Mouse (Mus musculus): ENCODE data around the gene Prkra.
A peak's percentile ranks its signal among the peaks of the same experiment; 100 is the strongest.

The Prkra gene

DNA sequence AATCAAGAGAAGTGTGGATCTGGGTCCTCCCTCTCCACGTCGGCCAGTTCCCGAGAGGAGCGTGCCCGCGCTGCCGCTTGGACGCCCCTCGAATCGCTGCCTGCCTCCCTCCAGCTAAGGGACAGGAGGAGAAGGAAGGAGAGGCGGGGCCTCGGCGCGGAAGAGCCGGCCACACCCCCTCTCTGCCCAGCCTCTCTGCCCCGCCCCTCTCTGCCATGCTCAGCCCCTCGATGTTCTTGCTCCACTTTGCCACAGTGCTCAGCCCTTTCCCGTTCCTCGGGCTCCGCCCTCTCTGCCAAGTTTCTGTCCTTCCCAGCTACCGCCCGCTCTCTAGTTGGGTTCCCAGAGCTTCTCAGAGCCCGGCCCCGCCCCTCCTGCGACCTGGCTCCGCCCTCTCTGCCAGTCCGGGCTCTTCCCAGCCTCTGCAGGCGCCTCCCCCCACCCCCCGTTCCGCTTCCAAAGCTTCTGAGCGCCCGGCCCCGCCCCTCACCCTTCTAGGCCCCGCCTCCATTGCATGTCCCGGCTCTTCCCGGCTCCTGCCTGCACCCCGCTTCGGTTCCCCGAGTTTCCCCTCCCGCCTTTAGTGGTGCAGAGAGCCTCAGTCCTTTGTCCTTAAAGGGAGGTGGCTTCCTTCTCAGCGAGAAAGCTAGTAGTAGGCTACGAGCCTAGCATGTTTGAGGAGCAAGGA lies at the start of gene Prkra, which contains the start of gene Pjvk:
Gene Prkra, minus strand, starts transcription at position 133 of the 688 bp plus-strand sequence.
Gene Pjvk, plus strand, starts transcription at position 594 of the 688 bp plus-strand sequence.
- DNase-seq (ENCODE audit: extremely low read depth, low read depth), result peak; percentile 91

DNA sequence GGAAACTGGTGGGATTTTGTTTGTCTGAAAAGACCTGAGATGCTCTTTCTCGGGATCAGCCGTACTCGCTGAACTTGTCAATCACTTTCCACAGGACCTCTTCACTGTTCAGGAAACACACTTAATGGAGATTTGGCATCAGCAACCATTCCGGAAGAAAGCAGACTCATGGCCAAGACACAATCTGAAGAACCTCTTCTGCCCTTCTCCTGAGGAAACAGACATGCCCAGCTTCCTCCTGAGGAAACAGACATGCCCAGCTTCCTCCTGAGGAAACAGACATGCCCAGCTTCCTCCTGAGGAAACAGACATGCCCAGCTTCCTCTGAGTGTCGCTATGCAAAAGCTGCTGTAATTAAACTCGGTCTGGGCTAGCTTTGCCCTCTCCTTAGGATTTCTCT lies 47.5 kb upstream of the Prkra start:
- DNase-seq (ENCODE audit: extremely low read depth, low read depth), result no peak

DNA sequence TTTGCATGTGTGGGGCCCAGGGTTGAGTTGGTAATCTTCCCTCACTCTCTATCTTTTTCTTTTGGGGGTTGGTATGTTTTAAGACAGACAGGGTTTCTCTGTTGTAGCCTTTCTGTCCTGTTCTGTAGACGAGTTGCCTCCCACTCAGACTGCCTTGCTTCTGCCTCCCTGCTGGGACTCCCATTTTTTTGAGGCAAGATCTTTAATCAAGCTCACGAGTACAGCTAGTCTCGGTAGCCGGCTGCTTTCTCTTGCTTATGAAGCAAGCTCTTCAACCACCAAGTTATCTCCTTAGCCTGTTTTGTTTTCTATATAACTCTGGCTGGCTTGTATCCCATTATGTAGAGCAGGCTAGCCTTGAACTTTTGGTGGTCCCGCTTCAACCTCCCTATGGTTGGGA lies 46.0 kb upstream of the Prkra start:
- DNase-seq (ENCODE audit: extremely low read depth, low read depth), result no peak

DNA sequence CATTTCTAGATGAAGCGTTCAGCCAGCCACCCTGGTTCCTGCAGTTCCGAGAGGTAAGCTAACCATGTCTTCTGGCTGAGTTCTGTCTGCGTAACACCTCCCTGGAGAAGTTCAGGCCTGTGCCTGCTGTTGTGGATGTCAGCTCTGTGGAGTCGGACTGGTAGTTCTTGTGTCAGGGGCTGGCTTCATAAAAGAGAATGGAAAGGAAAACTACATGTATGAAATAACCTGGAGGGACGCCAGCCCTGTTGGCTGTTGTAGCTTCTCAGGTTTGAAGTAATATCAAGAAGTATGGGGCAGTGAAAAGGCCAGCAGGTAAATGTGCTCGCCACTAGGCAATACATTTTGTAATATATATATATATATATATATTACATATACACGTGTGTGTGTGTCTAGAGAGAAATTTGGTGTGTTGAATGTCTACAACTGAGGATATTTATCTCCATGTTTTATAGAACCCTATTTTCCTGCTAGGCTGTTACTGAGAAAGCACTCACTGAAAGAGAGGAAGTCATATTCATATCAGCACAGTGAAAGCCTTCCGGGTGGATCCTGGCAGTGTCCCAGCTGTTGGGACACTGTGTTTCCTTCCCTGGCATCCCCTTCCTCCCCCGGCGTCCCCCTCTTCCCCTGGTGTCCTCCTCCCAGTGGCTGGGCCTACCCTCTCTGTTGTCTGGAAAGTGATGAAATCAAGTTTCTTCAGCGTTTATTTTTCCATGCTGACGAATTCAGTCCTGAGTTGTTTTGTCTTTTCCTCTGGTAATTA lies 42.8 kb upstream of the Prkra start:
- peak; percentile 85 for DNase-seq (ENCODE audit: extremely low read depth, low read depth)

DNA sequence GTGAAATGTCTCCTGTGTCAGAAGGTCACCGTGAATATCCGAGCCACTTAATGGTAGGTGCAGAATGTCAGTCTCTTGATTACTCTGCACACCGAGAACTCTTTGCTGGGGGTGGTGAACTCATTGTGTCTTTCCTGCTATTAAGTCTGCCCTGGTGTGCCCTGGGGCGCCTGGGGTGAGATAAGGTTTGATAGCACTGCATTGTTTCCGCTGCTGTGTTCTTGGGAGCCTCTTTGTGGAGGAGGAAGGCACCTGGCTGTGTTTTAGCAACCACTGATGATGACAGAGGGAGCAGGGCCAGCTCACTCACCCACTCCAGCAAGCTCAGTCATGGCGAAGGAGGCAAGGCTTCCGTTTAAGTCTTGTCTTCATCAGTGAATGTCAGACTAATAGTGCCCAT lies 40.3 kb upstream of the Prkra start:
- DNase-seq (ENCODE audit: extremely low read depth, low read depth), result peak; percentile 57

DNA sequence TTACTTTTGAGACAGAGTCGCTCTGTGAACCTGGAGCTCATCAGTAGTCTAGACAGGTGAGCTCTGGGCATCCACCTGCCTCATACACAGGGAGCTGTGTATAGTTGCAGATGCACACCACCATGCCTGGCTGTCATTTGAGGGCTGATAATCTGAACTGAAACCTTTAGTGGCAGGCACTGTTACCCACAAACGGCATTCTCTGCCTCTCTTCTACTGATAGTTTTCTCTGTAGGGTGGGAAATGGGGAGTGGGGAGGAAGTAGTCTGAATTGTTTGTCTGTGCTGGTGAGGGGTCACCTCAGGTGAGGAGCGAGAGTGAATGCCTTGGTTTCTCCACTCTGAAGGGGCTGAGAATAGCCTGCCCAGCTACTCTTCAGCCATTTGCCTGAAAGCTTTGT lies 39.8 kb upstream of the Prkra start:
- no peak for DNase-seq (ENCODE audit: extremely low read depth, low read depth)

DNA sequence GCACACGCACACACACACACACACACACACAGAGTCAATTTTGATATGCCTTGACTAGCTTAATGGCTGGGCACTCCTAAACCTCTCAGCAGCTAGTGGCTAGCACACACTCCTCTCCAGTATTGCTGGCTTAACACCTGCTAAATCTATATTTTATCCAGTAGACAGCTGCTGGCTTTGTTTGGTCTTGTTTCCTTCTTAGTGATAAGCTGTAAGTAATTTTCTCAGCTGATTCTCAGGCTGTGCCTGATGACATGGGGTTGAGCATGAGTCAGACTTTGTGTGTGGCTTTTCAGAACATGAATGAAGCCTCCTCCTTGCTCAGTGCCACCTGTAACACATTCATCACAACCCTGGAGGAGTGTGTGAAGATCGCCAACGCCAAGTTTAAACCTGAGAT lies 39.2 kb upstream of the Prkra start:
- no peak for DNase-seq (ENCODE audit: extremely low read depth, low read depth)

DNA sequence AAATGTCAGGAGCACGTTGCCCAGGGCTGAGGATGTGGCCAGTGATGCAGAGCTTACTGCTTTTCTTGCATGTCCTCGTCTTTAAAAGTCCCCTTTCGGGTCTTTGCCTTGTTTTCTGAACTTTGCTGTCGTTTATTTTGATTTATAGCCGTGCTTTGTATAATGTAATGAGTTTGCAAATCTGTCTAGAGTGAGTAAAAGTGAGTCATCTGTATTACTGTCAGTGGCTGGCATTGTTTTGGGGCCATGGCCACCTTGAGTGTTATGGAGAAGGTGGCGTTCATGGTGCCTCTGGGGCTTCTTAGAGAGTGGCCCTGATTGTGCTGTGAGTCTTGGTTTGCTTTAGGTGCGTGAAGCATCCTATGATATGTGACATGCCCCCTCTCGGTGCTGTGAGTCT lies 34.5 kb upstream of the Prkra start:
- no peak for DNase-seq (ENCODE audit: extremely low read depth, low read depth)

DNA sequence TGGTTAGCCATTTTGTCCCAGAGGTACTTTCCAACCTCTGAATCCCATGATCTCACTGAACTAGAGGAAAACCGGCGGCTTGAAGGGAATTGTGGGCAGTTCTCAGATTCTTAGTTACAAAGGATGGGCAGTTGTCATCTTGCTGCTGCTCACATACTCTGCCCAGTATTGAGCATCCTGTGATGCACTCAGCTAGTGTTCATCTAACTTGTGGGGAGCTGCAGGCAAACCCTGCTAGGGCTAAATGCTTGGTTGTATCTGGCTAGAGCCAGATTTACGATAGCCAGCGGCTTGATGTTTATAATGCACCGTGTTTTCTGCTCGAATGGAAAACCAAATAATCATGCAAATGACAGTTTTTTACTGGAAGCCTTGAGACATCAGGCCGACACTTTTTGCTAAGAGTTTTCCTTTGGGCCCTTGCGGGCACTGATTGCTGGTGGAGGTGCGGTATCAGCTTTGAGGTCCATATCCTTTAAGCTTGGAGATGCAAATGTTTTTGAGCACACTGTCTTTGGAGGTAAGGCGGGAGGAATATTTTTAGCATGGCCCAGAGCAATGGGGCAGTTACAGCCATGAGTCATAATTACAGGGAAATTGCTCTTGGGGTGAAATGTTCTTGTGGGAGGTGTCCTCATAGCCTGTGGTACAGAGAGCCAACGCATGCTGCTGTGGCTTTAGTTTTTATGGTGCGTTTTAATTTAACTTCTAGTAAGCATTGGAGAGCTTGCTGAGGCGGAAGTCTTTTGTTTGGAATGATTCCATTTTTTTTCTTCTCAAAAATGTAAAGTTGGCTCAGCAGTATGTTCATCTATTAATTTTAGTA lies 28.8 kb upstream of the Prkra start:
- DNase-seq (ENCODE audit: extremely low read depth, low read depth), result no peak

DNA sequence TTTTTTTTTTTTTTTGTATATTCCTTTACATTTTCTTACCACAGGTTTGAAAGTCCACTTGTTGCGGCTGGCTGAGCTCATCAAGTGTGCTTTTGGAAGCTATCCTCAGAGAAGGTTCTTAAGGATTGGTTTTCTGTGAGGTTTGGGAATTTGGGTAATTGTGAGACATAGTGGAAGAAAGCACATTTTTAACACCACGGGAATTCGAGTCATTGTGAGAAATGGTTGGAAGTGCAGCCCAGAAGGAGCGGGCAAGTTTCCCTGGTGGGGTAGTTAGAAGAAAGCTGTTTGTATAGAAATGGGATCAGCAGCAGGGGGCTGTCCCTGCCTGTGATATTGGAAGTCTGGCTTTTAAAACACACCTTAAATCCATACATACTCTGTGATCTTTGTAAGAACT lies 28.1 kb upstream of the Prkra start:
- no peak for DNase-seq (ENCODE audit: extremely low read depth, low read depth)

DNA sequence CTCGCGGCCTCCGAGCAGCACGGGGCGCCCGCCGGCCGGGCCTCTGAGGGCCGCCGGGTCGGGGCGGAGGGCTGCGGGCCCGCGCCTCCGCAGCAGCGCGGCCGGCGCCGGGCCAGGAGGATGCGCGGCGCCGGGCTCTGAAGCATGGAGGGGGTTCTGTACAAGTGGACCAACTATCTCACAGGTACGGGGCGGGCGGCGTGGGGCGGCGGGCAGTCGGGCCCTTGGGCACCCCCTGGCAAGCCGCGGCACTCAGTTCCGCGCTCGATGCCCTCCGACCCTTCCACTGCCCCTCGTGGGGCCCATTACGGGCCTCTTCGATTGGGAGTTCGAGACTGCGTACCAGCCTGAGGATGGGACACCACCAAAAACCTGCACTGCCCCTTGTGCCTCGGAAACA lies 27.6 kb upstream of the Prkra start:
- DNase-seq (ENCODE audit: extremely low read depth, low read depth), result no peak

DNA sequence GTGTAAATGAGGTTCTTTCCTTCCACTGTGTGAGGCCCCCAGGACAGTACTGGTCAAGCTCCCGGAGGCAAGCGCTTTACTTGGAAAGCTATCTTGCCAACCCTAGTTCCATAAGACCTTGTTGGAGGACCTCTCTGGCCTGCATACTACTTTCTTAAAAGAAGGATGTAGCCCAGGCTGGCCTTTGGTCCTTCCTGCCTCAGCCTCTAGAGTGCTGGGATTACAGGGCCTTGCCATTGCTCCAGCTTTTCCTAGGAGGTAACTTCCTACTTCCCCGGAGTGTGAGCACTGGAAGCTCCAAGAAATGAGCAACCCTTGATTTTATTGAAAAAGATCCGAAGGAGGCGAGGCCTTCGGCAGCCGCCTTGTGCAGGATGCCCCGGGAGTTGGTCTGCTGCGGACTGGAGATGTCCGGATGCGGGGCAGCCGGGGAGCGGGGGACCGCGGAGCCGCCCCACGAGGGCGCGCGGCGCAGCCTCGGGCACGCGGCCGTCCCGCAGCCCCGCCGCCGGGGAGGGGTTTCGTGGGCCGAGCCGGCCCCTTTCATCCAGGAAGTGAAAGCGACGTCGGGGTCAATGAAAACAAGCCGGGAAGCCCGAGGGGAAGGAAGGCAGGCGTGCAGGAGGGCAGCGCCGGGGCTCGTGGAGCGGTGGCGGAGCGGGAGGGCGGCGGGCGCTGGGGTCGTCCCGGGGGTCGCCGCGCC lies 27.1 kb upstream of the Prkra start, which contains the start of gene Plekha3:
Gene Plekha3, plus strand, starts transcription at position 557 of the 703 bp plus-strand sequence.
- peak; percentile 34 for DNase-seq (ENCODE audit: extremely low read depth, low read depth)

DNA sequence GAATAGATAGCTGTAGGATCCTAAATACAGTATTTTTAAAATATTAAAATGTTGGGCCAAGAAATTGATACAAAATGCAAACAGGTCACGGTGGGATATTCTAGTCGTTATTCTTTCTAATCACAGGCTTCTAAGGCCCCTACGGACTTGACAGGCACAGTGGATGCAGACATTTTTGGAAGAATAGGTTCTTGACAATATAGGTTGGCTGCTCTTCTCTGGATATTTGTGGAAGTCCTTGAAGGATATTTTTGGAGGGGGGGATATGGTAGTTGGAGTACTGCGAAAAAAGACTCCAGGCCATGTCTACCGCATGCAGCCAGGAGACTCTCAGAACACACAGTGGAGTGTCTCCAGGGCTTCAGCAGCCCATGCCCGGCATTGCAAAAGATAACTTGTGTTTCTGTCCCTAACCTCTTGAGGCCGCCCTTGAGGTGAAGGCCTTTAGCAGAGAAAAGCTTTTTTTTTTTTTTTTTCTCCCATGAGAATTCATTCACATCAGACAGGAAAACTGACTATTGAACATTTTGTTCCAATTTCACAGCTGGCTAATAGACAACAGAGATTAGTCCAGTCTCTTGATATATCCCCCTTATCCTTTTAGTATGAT lies 25.8 kb upstream of the Prkra start:
- DNase-seq (ENCODE audit: extremely low read depth, low read depth), result peak; percentile 59

DNA sequence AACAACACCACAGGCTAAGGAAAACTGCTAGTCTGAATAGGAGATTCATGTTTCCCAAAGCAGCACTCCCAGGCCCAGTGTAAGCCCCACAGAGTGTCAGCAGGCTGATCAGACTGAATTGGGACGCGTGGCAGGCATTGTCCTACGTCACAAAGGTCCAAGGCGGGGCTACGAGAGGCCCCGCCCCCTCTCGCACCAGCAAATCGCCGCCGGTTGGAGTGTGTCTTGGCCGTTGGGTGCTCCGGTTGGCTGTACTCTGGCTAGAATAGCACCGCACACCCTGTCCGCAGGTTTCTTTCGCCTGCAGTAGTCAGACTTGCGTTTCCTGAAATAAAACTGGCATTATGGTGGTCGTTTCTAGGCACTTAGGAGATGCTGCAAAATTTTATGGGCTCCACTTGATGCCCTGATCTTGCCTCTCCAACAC lies 25.2 kb upstream of the Prkra start, which contains the start of gene Fkbp7:
Gene Fkbp7, minus strand, starts transcription at position 151 of the 427 bp plus-strand sequence.
- peak; percentile 78 for DNase-seq (ENCODE audit: extremely low read depth, low read depth)

DNA sequence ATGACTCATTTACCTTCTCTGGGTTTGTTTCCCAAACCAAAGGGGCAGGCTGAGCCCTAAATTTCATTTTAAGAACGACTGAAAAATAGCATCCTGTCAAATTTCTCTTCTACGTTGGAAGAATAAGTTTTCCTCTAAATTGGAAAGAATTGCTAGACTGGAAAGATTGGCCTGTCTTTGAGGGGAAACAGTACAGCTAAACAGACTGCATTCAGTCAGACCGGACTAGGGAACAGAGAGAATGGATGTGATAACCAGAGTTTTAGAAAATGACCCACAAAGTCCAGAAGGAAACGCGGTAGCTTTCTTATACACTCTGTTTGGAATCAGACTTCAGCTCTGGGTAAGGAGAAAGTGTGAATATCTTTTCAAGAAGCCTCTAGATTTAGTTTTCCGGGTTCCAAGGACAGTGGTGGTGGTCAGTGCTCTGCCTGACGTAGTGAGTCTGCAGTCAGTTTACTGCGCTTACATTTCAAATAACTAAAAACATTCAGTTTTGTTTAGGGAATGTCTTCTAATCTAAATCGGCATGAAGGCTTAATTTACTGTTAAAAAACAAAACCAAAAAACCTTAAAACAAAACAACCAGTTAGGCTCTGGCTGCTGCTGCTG lies 24.4 kb upstream of the Prkra start:
- DNase-seq (ENCODE audit: extremely low read depth, low read depth), result no peak

DNA sequence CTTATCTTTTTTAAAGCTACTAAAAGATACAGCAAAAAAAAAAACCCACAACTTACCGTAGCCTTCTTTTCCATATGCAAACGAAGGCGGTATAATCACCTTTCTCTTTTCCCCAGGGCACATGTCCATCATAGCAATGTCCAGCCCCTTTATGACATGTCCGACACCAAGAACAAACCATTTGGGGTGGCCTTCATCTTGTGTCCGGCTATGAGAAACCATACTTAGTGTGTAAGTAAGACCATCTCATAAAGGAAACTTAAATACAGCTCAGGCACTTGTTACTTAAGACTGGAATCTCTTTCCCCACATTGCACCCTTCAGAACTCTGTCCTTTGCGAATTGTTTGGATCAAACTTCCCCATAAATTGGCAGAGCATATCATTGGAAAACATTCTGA lies 23.8 kb upstream of the Prkra start:
- DNase-seq (ENCODE audit: extremely low read depth, low read depth), result no peak

DNA sequence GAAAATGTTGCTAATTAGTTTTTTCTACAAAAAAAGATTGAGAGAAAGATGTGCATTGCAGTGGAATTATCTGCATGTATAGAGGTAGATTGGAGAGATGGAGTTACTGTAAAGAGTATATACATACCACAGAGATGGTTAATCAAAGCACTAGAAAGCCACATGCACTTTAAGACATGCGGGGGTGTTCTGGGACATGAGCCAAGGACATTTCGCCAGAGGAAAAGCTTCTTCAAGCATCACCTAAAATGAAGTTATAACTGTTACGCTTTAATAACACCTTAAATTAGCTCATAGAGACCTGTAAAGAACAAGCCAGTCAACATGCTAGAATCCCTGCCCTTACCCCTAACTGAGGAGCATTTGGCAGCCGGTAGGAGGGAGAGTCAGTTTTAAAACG lies 19.4 kb upstream of the Prkra start:
- DNase-seq (ENCODE audit: extremely low read depth, low read depth), result no peak

DNA sequence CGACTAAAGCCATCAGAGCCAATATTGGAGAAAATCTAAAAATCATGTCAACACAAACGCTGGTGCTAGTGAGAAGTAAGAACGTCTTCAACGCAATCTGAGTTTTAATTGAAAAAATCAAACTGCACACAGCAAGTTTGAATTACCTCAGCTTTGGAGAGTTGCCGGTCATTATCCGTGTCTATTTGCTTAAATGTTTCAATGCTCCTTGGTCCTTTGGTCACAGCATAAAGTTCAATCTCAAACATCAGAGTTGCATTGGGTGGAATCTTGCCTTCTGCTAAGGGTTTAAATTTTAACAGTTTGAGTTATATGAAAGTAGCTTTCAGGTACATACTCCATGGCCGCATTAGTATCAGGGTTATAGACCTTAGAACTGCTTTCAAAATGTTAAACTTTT lies 17.7 kb upstream of the Prkra start:
- no peak for DNase-seq (ENCODE audit: extremely low read depth, low read depth)

DNA sequence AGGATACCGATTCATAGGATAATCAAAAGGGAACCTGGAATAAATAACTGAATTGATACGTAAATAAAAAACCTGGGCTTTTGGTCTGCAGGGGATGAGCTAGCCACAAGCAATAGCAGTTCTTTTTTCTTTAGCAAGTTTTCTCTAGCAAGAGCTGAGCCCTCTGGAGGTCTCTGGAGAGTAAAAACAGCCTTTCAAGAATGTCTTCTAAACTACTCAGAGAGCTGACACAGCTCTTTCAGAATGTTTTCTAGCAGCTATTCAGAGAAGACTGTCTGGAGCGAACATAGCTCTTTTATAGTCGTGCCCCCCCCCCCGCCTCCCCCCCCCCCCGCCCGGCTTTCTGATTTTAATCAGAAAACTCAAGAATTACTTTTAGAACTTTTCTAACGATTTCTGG lies 11.6 kb upstream of the Prkra start:
- DNase-seq (ENCODE audit: extremely low read depth, low read depth), result no peak

DNA sequence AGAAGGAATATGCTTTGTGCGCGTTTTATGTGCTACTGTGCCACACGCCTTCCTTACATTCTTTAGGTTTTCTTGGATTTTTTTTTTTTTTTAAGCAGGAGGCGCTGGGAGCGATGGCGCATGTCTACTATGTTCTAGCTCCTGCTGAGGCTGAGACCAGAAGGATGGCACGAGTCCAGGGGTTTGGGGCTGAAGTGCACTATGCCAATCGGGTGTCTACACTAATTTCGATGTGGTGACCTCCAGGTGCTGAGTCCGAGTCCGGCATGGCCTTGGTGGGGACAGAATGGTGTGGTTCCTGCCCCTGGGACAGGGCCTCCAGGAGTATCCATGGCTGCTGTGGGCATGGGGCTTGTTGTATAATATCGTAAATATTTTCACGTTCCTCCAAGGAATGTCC lies 10.7 kb upstream of the Prkra start:
- DNase-seq (ENCODE audit: extremely low read depth, low read depth), result no peak

Measured in MEL-GATA-1-ER (cell line).